Mouse (Mus musculus): ENCODE measurements at regions not wholly inside any gene's neighbourhood (a gene's known extent, or its start where the extent isn't known, plus 50 kb on each side); places are given as distances from the start of the nearest gene placed in this dataset.
A peak's percentile ranks its signal among the peaks of the same experiment; 100 is the strongest.

- Histone ChIP-seq H3K36me3 (replicated peaks; ENCODE audit: control insufficient read depth, insufficient read depth) (no peaks in the 10 kb centered on the region), H3K9me3 (ENCODE audit: control insufficient read depth, low read length) (no peaks in the 10 kb centered on the region), H3K4me3 (replicated peaks; ENCODE audit: low read length) (no peak overlapping the region), H3K27me3 (ENCODE audit: control insufficient read depth, insufficient read depth, low read length) (no peaks in the 10 kb centered on the region), H3K4me1 (replicated peaks; ENCODE audit: control insufficient read depth, insufficient read depth, low read length) (no peaks in the 10 kb centered on the region), H3K27ac (no peak overlapping the region), H3K4me2 (replicated peaks) (no peak overlapping the region), H3K9ac (no peak overlapping the region)
- no peak for DNase-seq (ENCODE audit: low spot score)
- 70% methylated on average over 3 of the region's 3 CpGs for WGBS
- ATAC-seq (ENCODE audit: low FRiP score): no peak
Observed at GRCm38 (mm10) chr19:28157196-28157595, 146.2 kb upstream of the Rfx3 start.

DNA sequence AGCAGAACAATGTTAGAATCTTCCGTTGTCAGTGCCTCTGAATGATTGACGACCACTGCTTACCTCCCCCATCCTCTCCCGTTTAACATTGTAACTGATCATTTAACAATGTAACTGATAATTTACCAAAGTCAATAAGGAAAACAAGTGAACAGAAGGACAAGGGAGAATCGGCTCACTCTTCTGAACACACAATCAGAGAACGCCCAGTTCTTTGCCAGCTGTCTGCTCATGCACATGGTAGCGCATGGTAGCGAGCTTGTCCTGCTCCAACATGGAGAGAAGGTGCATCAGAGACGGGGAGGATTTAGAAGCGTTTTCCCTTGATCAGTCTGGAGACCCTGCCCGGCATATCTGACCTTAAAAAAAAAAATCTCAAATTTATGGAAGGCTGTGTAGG is 126.6 kb upstream of the Rfx3 start:
- no peak overlapping the region for H3K4me3 ChIP-seq (replicated peaks; ENCODE audit: low read length)
- H3K9me3 ChIP-seq (ENCODE audit: control insufficient read depth, low read length): no peaks in the 10 kb centered on the region
- no peak overlapping the region for H3K9ac ChIP-seq
- no peaks in the 10 kb centered on the region for H3K27me3 ChIP-seq (ENCODE audit: control insufficient read depth, insufficient read depth, low read length)
- no peak overlapping the region for H3K27ac ChIP-seq
- WGBS: 77% methylated on average over 10 of the region's 10 CpGs
- ATAC-seq (ENCODE audit: low FRiP score) (no peak), DNase-seq (ENCODE audit: low spot score) (no peak)
- H3K4me1 ChIP-seq (replicated peaks; ENCODE audit: control insufficient read depth, insufficient read depth, low read length): no peaks in the 10 kb centered on the region
- no peaks in the 10 kb centered on the region for H3K36me3 ChIP-seq (replicated peaks; ENCODE audit: control insufficient read depth, insufficient read depth)
- no peak overlapping the region for H3K4me2 ChIP-seq (replicated peaks)

GRCm38 (mm10) chr19:28134806-28135205 is 123.8 kb upstream of the Rfx3 start:
- H3K4me2 ChIP-seq (replicated peaks): no peak overlapping the region
- ATAC-seq (ENCODE audit: low FRiP score) (no peak), DNase-seq (ENCODE audit: low spot score) (no peak)
- no peak overlapping the region for H3K4me3 ChIP-seq (replicated peaks; ENCODE audit: low read length)
- H3K9me3 ChIP-seq (ENCODE audit: control insufficient read depth, low read length): no peaks in the 10 kb centered on the region
- no peak overlapping the region for H3K27ac ChIP-seq
- no peaks in the 10 kb centered on the region for H3K27me3 ChIP-seq (ENCODE audit: control insufficient read depth, insufficient read depth, low read length)
- 15% methylated on average over 1 of the region's 1 CpGs for WGBS
- H3K9ac ChIP-seq: no peak overlapping the region
- no peaks in the 10 kb centered on the region for H3K36me3 ChIP-seq (replicated peaks; ENCODE audit: control insufficient read depth, insufficient read depth)
- no peaks in the 10 kb centered on the region for H3K4me1 ChIP-seq (replicated peaks; ENCODE audit: control insufficient read depth, insufficient read depth, low read length)

DNA sequence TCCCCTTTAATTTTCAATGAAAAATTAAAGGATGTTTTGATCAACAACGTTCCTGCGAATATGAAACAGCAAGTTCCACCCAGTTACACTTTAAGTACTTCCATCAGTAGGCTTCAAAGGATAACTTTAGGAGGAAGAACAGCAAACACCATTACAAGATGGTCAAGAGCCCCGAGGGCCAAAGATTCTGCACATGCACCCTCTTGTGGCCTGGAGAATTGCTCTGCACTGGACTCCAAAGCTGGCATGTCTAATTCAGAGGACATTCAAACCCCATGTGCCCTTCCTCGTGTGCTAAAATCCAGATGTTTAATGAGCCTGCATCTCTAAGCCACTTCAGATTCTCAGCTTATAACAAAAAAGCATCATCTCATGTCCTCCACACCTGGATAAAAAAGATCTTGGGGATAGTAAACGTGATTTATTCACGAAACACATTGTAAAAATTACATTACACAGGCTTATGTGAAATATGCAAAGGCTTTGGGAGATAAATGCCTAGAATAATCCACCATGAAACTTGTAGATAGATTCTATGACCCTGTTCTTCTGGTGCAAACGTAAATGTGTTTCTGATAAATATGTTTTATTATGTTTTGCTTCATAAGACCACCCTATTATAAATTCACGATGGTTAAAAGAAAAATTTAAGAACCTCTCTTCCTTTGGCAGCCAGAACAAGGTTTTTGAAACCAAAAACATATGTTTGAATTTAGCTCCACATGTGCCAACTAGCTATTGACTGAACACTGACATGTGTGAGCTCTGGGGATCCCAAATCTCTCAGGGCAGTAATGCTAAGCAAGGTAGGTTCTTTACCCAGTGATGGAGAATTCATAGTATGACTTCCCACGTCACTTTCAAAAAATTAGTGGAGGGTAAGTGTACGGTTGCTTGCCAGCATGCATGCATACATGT is 100.6 kb upstream of the Rfx3 start:
- Histone ChIP-seq H3K4me2 (replicated peaks) (no peak overlapping the region), H3K36me3 (replicated peaks; ENCODE audit: control insufficient read depth, insufficient read depth) (no peaks in the 10 kb centered on the region), H3K27ac (no peak overlapping the region), H3K9ac (no peak overlapping the region), H3K9me3 (ENCODE audit: control insufficient read depth, low read length) (no peaks in the 10 kb centered on the region), H3K27me3 (ENCODE audit: control insufficient read depth, insufficient read depth, low read length) (no peaks in the 10 kb centered on the region), H3K4me3 (replicated peaks; ENCODE audit: low read length) (no peak overlapping the region), H3K4me1 (replicated peaks; ENCODE audit: control insufficient read depth, insufficient read depth, low read length) (no peaks in the 10 kb centered on the region)
- no peak for DNase-seq (ENCODE audit: low spot score)
- 86% methylated on average over 10 of the region's 10 CpGs for WGBS
- ATAC-seq (ENCODE audit: low FRiP score): no peak

DNA sequence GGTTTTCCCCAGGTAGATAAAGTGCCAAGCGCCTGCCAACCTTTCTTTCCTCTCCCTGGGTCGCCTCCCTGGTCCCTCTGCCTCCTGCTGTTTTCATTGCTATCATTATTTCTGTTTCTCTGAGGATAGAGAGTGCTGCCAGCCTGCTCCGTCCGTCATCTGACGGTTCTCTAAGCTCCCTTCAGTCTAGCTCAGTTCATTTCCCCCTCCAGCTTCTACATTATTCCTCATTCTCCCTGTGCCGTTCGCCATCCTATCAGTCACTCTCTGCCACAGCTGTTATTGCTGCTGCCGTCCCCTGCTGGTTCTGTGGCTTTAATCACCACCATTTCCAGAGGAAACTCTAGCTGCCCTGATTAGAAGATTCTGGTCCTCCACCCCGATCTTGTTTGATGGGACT is 84.7 kb upstream of the Rfx3 start:
- no peaks in the 10 kb centered on the region for H3K27me3 ChIP-seq (ENCODE audit: control insufficient read depth, insufficient read depth, low read length)
- DNase-seq (ENCODE audit: low spot score) (no peak), ATAC-seq (ENCODE audit: low FRiP score) (no peak; the same call in 1 of the 2 replicates)
- 22% methylated on average over 9 of the region's 9 CpGs for WGBS
- no peaks in the 10 kb centered on the region for H3K9me3 ChIP-seq (ENCODE audit: control insufficient read depth, low read length)
- H3K4me3 ChIP-seq (replicated peaks; ENCODE audit: low read length): no peak overlapping the region
- no peak overlapping the region for H3K9ac ChIP-seq
- no peaks in the 10 kb centered on the region for H3K36me3 ChIP-seq (replicated peaks; ENCODE audit: control insufficient read depth, insufficient read depth)
- peak overlapping the region; percentile 15 for H3K4me2 ChIP-seq (replicated peaks)
- H3K4me1 ChIP-seq (replicated peaks; ENCODE audit: control insufficient read depth, insufficient read depth, low read length): no peaks in the 10 kb centered on the region
- peak overlapping the region; percentile 55; the same call in 1 of the 2 replicates for H3K27ac ChIP-seq

- H3K4me2 ChIP-seq (replicated peaks): no peak overlapping the region
- WGBS: 87% methylated on average over 6 of the region's 6 CpGs
- H3K27ac ChIP-seq: no peak overlapping the region
- no peak overlapping the region for H3K4me3 ChIP-seq (replicated peaks; ENCODE audit: low read length)
- ATAC-seq (ENCODE audit: low FRiP score) (no peak), DNase-seq (ENCODE audit: low spot score) (no peak)
- no peaks in the 10 kb centered on the region for H3K36me3 ChIP-seq (replicated peaks; ENCODE audit: control insufficient read depth, insufficient read depth)
- no peak overlapping the region for H3K9ac ChIP-seq
- H3K9me3 ChIP-seq (ENCODE audit: control insufficient read depth, low read length): no peaks in the 10 kb centered on the region
- no peaks in the 10 kb centered on the region for H3K27me3 ChIP-seq (ENCODE audit: control insufficient read depth, insufficient read depth, low read length)
- no peaks in the 10 kb centered on the region; the same call in none of the 2 replicates for H3K4me1 ChIP-seq (replicated peaks; ENCODE audit: control insufficient read depth, insufficient read depth, low read length)
Observed at GRCm38 (mm10) chr19:28092252-28092651, 81.3 kb upstream of the Rfx3 start.

DNA sequence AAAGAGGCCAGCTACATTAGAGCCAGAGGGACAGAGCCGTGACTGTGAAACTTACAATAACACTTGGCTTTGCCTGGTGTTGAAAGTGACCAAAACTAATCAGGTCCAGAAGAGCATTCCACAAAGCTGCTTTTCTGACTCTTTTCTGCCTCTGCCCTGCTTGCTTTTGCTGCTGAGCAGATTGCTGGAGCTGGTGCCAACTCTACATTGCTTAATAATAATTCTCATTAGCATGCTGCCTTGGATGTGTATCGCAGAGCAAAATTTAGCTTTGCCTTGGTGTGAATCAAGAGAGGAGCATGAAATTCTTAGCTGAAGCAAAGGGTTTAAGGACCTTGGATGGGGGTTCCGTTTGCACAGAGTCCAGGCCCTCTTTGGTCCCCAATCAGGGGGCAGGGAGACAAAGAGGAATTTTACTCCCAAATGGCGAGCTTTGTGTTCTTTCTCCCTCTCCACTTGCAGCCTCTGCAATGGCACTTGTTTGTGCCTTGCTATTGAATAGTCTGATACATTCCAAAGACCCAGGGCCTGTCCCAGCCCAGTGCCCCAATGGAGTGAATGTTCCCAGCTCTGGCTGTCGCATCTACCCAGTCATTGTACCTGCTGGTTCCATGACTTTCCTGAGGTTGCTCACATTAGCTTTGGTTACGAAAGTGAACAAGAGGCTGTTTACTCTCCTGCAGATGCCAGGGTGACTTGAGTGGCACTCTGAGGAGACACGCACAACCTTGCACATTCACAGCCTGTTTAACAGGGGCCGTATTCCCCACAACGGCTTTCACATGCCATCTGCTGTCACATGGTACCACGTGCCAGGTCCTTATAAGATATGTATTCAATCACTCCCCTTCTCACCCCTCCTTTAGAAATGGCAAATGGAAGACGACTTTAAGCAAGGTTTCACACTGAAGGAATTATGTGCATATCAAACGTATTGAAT is 76.9 kb upstream of the Rfx3 start:
- H3K36me3 ChIP-seq (replicated peaks; ENCODE audit: control insufficient read depth, insufficient read depth): no peaks in the 10 kb centered on the region
- no peak overlapping the region for H3K4me3 ChIP-seq (replicated peaks; ENCODE audit: low read length)
- no peak overlapping the region for H3K4me2 ChIP-seq (replicated peaks)
- H3K4me1 ChIP-seq (replicated peaks; ENCODE audit: control insufficient read depth, insufficient read depth, low read length): no peaks in the 10 kb centered on the region; the same call in none of the 2 replicates
- DNase-seq (ENCODE audit: low spot score): peak; percentile 63
- WGBS: 47% methylated on average over 12 of the region's 12 CpGs
- peak overlapping the region; percentile 64 for H3K27ac ChIP-seq
- peak; percentile 77 for ATAC-seq (ENCODE audit: low FRiP score)
- no peaks in the 10 kb centered on the region for H3K27me3 ChIP-seq (ENCODE audit: control insufficient read depth, insufficient read depth, low read length)
- no peaks in the 10 kb centered on the region for H3K9me3 ChIP-seq (ENCODE audit: control insufficient read depth, low read length)
- H3K9ac ChIP-seq: no peak overlapping the region

GRCm38 (mm10) chr19:28070386-28070785 is 59.4 kb upstream of the Rfx3 start:
- Histone ChIP-seq H3K27me3 (ENCODE audit: control insufficient read depth, insufficient read depth, low read length) (no peaks in the 10 kb centered on the region), H3K36me3 (replicated peaks; ENCODE audit: control insufficient read depth, insufficient read depth) (no peaks in the 10 kb centered on the region), H3K4me3 (replicated peaks; ENCODE audit: low read length) (no peak overlapping the region), H3K9me3 (ENCODE audit: control insufficient read depth, low read length) (no peaks in the 10 kb centered on the region), H3K27ac (no peak overlapping the region), H3K9ac (no peak overlapping the region), H3K4me2 (replicated peaks) (no peak overlapping the region), H3K4me1 (replicated peaks; ENCODE audit: control insufficient read depth, insufficient read depth, low read length) (no peaks in the 10 kb centered on the region)
- 97% methylated on average over 3 of the region's 3 CpGs for WGBS
- ATAC-seq (ENCODE audit: low FRiP score): no peak
- no peak for DNase-seq (ENCODE audit: low spot score)

Data from hindbrain, embryonic 14.5 days (tissue).